Mouse (Mus musculus) A20 (cell line): ENCODE results near the gene Spag7.

ENCODE experiments used
- DNase-seq: peaks from one replicate; pipeline ENCODE4 v3.0.0-alpha.2; 2011; ENCODE audit warnings: low read depth, low spot score

The Spag7 gene

DNA sequence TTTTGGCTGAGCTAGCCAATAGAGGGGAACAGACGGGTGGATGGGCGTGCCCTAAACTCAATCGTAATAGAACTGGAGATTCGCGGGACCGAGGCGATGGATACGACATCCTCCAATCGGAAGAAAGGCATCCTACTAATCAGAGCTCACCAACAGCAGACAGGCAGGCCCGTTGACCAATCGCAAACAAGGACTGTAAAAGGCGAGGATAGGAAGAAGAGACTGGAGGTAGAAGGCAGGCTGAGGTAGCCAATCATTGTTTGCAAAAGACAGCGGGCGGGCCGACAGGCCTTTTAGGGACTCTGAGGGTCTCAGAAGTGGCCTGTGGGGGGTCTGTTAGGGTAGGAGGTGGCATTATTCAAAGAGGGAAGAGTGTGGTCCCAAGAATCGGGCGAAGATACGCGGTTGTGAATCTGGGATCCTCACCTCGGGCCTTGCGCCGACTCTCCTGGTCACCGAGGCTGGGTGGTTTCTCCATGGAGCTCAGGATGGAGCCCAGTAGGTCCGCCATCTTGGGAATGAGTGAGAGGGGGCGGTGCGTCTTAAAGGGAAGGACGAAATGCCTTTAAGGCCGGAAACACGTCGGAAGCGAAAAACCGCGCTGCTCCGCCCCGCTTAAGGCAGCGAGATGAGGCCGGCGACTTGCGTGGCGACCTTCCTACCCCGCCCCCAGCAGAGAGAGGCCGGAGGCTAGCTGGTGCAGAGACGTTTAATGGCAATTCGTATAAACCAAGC lies at the start of gene Spag7:
Spag7 (minus strand) TSS at position 646 of the 735 bp plus-strand sequence.
- peak; percentile 99 for DNase-seq

DNA sequence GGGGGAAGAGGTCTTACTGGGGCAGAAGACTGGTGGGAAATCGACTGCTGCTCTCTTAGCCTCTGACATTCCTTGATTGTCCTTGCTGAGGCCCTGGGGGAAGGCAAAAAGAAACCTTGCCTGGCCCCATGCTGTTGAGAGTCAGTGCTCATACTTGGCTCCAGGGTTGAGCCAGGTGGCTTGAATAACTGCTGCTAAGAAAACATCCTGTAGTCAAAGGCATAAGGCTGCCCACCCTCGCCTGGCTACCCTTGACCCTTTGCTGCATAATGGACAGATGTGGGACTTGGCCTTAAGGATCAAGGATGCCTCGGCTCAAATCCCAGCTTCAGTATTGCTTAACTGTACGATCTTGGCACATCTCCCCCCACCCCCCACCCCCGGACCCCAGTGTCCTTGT lies 49.3 kb upstream of the Spag7 start:
- no peak for DNase-seq

DNA sequence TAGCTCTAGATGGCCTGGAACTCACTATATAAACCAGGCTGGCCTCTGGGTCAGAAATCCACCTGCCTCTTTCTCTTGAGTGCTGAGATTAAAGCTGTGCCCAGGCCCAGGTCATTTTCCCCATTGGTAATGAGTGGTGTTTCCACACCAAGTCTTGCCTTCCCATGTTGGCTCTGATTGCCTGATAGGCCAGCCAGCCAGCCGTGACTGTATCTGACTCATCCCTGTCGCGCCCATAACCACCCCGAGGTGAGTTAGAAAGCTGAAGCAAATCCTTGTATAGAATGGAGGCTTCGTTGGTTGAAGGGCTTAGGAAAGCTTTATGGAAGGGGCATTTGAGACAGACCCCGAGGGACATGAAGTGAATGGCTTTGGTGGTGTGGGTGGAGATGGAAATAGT lies 46.6 kb upstream of the Spag7 start:
- no peak for DNase-seq

DNA sequence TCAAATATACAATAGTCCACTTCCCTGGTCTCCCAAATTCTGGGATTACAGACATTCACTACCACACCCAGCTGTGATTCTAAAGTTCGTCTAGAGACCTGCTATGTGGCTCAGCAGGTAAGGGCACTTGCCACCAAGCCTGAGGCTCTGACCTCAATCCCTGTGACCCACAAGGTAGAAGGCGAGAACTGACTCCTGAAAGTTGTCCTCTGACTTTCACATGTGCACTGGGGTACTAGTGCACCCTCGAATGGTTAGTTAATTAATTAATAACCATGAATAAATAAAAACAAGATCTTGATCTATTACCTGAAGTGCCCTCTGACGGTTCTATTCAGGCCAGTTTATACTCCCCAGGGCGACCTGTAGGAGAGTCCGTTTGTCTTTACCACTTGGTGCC lies 44.0 kb upstream of the Spag7 start:
- DNase-seq, result no peak

DNA sequence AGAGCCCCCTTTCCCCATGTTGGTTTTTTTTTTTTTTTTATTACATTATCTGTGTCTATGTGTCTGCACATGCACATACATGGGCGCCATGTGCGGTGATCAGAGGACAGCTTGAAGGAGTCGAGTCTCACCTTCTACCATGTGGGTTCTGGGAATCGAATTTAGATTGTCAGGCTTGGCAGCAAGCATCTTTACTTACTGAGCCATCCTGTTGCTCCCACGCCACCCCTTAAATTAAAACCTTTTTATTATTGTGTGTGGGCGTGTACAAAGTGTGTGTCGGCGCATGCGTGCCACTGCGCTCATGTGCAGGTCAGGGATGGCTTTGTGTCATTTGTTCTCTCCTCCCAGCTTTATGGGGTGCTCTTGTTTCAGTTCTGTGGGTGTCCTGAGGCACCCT lies 41.8 kb upstream of the Spag7 start:
- DNase-seq, result no peak

DNA sequence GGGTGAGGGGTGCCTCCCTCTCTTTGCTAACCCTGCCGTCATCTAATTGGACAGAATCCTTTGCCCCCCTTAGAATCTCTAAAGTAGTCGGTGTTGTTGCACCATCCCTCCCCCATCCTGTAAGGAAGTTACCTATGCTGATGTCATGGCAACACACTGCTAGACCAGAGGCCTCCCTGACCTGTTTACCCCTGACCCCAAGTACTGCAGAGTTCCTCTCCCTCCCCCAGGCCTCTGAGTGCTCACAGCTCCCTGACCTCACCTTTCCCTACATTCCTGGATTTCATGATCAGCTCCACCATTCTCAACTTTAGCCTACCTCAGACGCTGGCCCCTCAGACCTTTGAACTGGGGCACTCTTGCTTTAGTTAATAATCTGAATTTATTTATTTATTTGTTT lies 36.9 kb upstream of the Spag7 start:
- no peak for DNase-seq

DNA sequence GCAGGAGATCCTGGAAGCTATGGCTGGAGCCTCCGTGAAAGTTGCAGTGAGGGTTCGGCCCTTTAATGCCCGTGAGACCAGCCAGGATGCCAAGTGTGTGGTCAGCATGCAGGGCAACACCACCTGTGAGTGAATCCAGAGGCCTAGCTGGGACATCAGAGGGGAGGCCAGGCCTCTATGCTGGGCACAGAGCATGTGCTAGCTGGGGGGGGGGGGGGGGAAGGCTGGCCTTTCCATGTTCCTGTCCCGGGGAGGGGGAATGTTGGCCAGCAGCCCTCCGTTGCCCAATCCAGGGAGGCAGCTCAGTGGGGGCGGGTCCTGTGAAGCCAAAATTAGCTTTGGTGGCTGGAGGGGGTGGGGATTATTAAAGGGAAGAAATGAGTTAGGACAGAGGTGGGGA lies 33.6 kb upstream of the Spag7 start:
- DNase-seq, result no peak

DNA sequence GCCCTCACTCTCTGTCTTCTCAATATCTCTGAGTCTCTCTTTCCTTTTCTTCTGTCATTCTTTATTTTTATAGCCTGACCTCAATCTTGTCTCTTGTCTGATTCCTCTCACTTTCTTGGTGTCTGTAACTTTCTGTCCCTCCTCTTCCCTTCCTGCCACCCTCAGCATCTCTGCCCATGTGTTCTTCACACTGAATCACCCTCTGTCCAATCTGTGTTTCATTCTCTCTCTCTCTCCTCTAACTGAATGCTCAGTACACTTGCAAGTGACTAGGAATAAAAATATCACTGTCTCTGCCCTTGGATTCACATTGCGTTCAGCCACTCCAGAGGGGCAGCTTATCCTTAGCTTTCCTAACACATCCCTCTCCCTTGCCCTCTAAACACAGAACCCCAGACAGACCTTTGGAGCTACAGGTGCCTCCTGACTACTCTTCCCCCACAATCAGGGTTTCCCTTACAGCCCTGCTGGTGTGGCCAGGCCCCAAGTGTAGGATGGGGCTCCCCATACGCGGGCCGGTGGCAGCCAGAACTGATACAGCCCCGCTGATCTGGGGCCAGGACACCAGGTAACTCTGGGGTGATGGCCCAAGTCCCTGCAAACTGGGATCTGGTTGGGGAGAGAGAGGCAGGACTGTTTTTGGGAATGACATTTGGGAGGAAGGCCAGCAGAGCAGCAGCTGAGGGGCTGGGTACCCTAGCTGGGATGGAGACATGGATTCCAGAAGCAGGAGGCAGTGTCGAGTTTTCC lies 32.9 kb upstream of the Spag7 start:
- no peak for DNase-seq

DNA sequence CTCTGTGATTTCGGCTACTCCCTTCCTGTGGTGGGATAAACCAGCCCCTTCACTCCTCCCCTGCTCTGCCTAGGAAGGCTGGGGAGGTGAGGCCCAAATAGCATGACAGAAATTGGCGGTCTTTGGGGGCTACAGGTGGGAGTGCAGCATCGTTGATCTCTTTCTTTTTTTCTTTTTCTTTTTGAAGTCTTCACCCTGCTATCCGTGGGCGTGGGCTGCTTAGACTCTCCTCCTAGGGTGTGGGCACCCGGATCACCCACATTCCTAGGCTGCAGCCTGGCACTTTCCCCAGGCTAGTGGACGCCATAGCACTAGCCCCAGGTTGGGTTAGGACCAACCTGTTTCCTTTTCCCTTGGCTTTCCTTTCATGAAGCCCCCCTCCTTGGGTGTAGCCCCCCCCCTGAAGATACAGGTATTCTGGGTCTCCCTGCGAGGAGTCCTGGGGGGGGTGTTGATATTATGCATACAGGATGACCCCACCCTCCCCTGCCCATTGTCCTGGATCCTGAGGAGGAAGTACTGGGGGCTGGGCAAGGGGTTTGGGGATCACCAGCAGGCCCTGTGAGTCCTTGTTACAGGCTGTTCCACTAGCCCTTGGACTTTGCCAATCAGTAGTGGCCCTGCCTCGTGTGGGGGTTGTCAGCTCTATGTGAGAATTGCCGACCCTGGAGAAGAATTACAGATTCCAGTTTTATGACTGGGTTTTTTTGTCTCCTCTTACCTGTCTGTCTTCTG lies 32.2 kb upstream of the Spag7 start:
- no peak for DNase-seq

DNA sequence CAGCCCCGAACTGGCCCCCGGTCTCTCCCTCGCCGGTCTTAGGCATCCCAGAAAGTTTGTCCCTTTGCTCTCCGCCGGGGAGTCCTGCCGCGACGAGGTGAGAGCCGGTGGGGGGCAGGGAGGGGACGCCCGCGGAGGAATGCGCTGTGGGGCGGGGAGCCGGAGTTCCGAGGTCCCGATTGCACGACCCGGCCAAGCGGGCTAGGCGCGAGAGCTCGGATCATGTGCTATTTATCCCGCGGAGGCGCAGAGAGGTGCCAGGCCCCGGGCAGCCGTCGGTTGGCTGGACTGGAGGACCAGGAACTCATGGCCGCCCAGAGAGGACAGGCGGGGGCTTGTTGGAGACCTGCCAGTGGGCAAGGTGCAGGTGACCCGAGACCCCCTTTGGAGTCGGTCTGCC lies 31.4 kb upstream of the Spag7 start:
- peak; percentile 65 for DNase-seq

DNA sequence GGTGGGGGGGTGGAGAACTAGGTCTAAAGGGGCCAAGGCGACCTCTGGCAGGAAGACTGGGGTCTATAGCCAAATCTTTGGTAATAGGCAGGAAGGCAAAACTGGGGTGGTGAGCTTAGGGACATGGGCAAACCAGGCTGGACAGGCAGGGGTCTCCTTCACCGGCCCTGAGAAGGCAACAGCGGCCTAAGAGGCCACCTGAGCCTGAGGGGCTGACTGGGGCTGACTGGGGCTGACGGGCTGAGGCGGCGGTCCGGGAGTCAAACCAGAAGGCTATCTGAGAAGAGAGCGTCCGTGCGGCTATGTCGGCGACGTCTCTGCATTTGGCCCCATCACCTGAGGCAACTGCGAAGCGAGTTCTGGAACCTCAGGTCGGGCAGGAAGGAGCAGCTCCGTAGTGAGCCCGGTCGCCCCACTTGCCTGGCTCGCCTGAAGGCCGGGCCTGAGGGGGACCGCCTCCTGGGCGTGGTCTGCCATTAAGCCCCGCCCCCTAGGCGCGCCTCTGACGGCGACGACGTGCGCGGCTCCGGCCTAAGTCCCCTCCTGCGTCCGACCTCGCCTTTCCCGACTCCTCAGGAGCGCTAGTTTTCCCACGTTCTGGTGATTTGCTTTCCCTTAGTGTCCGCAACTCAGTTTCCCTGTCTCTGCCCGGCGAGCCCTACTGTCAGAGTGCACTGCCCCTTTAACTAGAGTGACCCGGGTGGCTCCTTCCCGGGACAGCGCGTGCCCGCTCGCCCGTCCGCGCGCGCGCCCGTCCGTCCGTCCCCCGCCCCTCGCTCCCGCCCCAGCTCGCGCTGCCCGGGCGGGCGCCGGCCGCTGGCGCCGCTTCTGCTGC lies 30.7 kb upstream of the Spag7 start, which contains the start of the genes Inca1 and Kif1c:
Inca1 (minus strand) TSS at position 434 of the 835 bp plus-strand sequence.
Kif1c (plus strand) TSS at position 827 of the 835 bp plus-strand sequence.
- DNase-seq, result peak; percentile 96

DNA sequence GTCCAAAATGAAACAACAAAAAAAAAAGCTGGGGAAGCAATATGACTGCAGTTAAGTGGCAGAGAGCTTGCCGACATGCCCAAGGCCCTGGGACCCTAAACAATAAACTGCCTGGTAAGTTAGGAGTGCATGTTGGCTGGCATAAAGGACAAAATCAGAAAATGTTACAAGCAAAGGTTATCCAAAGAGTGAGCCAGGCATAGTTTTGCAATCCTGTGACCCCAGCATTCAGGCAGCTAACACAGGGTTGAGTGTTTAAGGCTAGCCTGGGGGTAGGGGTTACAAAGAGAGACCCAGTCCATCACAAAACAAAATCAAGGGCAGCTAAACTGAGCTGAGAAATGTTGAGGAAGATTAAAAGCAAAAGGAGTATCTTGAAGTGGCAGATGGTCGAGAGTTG lies 29.8 kb upstream of the Spag7 start:
- DNase-seq, result no peak

DNA sequence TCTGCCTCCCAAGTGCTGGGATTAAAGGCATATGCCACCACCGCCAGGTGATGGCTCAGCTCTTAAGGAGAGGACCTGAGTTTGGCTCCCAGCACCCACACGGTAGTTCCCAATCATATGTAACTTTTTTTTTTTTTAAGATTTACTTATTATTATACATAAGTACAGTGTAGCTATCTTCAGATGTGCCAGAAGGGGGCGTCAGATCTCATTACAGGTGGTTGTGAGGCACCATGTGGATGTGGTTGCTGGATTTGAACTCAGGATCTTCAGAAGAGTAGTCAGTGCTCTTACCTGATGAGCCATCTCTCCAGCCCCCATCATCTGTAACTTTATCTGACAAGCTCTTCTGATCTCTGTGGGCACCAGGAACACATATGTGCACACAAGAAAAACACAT lies 28.2 kb upstream of the Spag7 start:
- DNase-seq, result peak; percentile 57

DNA sequence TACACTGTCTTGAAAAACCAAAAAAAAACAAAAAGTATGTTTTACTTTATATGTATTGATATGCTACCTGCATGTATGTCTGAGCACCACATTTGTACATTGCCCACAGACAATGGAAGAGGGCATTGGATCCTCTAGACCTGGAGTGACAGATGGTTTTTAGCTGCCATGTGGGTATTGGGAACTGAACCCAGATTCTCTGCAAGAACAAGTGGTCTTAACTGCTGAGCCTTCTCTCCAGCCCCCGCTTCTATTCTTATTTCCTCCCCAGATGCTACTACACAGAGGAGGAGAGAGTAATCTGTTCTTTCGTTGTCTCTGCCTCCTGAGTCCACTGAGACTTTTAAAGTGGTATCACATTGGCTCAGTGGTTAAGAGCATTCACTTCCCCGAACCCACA lies 24.3 kb upstream of the Spag7 start:
- DNase-seq, result no peak

DNA sequence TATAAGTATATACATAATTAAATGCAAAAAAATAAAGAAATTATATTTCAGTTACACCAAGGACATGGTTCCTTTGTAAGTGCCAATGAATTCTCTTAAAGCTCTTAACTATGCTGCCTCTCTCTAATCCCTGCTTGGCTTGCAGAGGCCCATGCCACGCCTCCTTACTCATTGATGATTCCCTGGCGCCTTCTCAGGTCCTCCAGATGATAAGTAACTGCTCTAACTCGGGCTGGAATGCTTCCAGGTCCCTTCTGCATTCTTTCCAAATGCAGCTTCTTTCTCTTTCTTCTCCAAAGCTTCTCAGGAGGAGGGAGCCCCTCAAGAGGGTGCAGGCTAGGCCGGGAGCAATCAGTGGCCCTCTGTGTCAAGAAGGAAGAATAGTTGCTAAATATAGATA lies 20.4 kb upstream of the Spag7 start:
- DNase-seq, result no peak

DNA sequence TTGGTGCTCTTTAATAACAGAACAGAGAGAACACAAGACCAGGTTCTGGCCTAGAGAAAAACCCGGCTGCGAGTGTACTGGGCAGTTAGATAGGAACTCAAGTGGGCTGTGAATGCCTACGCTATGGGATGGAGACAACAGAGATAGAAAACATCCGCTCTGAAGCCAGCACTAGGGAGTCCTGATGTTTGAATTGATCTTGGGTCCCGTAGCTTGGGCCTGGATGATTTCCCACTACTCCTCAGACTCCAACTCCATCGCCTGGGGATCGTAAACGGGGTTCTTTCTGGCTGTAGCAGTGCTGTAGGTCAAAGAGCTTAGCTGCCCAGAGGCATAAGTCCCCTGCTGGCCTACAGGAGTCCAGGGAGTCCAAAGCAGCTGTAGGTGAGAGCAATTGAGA lies 19.2 kb upstream of the Spag7 start:
- DNase-seq, result no peak

DNA sequence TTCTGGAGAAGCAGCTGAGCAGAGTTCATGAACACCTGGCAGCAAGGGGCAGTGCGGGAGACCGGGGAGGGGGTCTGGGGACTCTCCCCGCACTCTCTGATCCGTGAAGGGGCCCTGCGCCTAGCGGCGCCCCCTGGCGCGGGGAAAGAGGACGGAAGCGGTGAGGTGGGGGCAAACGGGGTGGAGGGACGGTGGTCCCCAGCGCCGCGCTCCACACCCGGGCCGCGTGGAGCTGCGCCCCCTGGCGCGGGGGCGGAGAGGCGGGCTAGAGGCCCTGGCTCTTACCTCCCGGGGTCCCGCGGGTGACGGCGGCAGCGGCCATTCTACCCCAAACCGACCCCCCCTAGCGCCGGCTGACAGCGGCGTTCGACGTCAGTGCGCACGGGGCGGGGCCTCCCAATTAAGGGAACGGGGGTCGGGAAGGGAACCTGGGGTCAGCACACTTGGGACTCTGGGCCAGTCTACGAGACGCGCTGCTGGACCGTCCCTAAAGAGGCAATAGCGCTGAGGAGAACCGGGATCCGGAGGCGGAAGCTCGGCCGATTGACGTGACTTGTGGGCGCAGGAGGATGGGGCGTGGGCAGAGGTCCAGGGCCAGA lies 18.5 kb upstream of the Spag7 start, which contains the start of gene Camta2:
Camta2 (minus strand) TSS at position 505 of the 599 bp plus-strand sequence.
- DNase-seq, result peak; percentile 91

DNA sequence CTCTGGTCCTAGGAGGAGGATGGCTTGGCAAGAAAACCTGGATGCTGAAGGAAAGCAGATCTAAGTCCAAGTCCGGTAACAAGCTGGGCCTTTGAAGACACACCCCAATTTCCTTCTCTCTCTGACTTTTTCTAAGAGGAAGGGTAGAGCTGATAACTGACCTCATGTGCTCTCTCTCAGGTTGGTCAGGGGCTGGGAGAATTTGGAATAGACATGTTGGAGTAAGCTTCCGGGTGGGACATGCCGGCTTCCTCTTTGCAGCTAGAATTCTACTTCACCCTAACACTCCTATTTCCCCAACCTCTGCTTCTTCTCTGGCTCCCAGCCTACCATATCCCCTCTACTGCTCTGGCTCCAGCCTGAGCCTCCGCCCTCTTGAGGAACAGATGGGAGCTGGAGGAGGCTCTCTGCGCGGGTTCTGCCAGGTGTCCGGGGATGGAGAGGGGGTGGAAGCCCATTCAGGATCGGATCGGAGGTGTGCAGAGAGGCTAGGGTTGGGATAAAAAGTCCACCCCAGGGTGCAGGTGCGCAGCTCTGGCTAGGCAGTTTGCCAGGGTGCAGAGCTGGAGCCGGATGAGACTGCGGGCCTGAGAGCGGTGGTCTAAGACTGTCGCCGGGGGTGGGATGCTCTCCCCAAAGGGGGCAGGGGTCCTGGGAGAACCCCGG lies 17.8 kb upstream of the Spag7 start:
- no peak for DNase-seq

DNA sequence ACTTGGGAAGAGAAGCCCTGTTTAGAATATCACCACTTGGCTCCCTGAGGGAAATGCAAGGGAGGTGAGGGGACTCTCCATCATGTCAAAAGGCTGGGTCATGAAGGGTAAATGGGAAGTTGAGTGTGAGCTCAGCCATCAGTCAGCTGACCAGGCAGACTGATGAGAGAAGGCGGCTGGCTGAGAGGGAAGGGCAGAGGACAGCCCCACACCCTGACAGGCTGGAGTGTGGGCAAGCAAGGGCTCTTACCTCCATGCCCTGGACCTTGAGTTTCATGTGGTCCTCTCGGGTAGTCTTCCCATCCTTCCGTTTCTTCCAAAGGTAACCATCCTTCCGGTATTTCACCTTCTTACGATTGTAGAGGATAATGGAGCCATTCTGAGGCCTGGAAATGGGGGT lies 14.4 kb upstream of the Spag7 start:
- no peak for DNase-seq

DNA sequence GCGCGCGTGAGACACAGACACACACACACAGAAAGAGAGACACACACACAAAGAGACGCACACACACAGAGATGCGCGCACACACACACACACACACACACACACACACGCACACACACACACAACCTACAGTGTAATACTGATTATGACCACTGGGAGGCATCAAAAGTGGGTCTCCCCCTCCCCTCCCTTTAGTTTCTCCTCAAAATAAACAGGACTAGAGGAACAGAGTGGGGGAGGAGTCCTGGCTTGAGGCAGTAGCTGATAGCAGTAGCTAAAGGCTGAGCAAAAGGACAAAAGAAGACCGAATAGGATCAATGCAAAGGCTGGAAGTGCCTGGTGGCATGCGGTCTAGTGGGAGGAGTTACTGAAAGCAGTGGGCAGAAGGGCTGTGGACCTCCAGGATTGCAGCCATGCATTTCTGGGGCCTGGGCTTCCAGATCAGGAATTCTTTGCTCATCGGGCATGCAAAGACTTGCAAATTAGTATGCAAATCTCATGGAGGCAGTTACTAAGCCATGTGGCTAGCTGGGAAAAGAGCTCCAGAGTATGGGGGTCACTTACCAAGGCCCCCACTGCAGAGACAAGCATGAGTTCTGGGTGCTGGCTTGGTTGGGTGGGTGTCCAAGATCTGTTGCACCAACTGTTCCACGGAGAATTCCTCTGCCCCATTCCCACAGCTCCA lies 12.8 kb upstream of the Spag7 start:
- peak; percentile 63 for DNase-seq
